Comparison of ENCODE assay signal across 9 mouse cellular contexts in the genomic region with DNA sequence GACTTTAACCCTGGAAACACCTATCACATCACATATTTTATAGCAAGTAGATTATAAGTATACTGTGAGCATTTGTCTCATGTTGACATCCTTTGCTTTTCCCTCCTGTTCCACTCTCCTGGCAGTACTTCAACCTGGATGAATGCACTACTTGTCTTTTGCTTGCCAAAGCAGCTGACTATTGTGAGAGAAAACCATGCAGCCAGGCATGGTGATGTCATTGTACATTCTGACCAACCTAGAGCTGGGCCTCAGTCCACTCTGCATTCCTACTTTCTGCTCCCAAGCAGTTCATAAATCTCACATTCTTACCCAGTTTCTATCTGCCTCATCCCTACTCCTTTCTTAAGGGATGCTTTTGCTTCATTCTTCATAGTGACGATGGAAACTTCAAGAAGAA.
DNase-seq lines count a peak whose midpoint lies in the region; ATAC-seq and TF ChIP-seq lines count a peak whose summit lies in the region.
"Had no signal": no experiment of that assay in that cellular context is flagged by ENCODE, and none has a peak within 500 bp of the region (broad histone marks: within the 10 kb centered on the region; RNA-seq: fewer than 3 reads in every experiment).

No protein-coding gene starts in this region.

- no peak overlapping the region for H3K9ac ChIP-seq in forebrain, embryonic 15.5 days (replicated peaks)
- no peak overlapping the region for H3K9ac ChIP-seq in forebrain, embryonic 11.5 days (ENCODE audit: low read length)
- no peak overlapping the region for H3K9ac ChIP-seq in limb, embryonic 14.5 days (ENCODE audit: low read depth, low read length, severe bottlenecking)

- H3K27ac ChIP-seq in forebrain, embryonic 15.5 days (replicated peaks): no peak overlapping the region
- no peak overlapping the region for H3K27ac ChIP-seq in forebrain, embryonic 11.5 days (ENCODE audit: low read depth, low read length)
- H3K27ac ChIP-seq in limb, embryonic 14.5 days (replicated peaks; ENCODE audit: low read depth, low read length): no peak overlapping the region
- no peak overlapping the region for H3K27ac ChIP-seq in limb, embryonic 10.5 days
- H3K27ac ChIP-seq: kidney, postnatal 0 days had no signal

- no peaks in the 10 kb centered on the region for H3K36me3 ChIP-seq in forebrain, embryonic 15.5 days
- no peaks in the 10 kb centered on the region for H3K36me3 ChIP-seq in forebrain, embryonic 11.5 days (ENCODE audit: control insufficient read depth, insufficient read depth, low read length)
- H3K36me3 ChIP-seq in limb, embryonic 14.5 days (ENCODE audit: control insufficient read depth, insufficient read depth, low read length): no peaks in the 10 kb centered on the region
- H3K36me3 ChIP-seq in limb, embryonic 10.5 days: no peaks in the 10 kb centered on the region

- no peaks in the 10 kb centered on the region for H3K27me3 ChIP-seq in forebrain, embryonic 15.5 days
- H3K27me3 ChIP-seq in forebrain, embryonic 11.5 days (ENCODE audit: control insufficient read depth, insufficient read depth, low read length): no peaks in the 10 kb centered on the region
- H3K27me3 ChIP-seq in limb, embryonic 14.5 days (ENCODE audit: control insufficient read depth, insufficient read depth, low read length): no peaks in the 10 kb centered on the region
- H3K27me3 ChIP-seq in limb, embryonic 10.5 days (ENCODE audit: low read depth, poor library complexity, severe bottlenecking): no peaks in the 10 kb centered on the region

- H3K4me2 ChIP-seq in forebrain, embryonic 15.5 days (replicated peaks): no peak overlapping the region
- H3K4me2 ChIP-seq in forebrain, embryonic 11.5 days (ENCODE audit: low read depth, low read length, severe bottlenecking): no peak overlapping the region
- no peak overlapping the region for H3K4me2 ChIP-seq in limb, embryonic 14.5 days (replicated peaks; ENCODE audit: low read depth, low read length, severe bottlenecking)

- H3K4me1 ChIP-seq in forebrain, embryonic 15.5 days: peaks cover 13% of the 10 kb centered on the region
- no peaks in the 10 kb centered on the region for H3K4me1 ChIP-seq in forebrain, embryonic 11.5 days (replicated peaks; ENCODE audit: control insufficient read depth, insufficient read depth, low read length)
- no peaks in the 10 kb centered on the region; the same call in 1 of the 2 replicates for H3K4me1 ChIP-seq in limb, embryonic 14.5 days (ENCODE audit: control insufficient read depth, insufficient read depth, low read length)
- no peaks in the 10 kb centered on the region for H3K4me1 ChIP-seq in limb, embryonic 10.5 days

- H3K4me3 ChIP-seq in forebrain, embryonic 15.5 days: no peak overlapping the region
- no peak overlapping the region for H3K4me3 ChIP-seq in forebrain, embryonic 11.5 days (ENCODE audit: low read depth, low read length)
- no peak overlapping the region for H3K4me3 ChIP-seq in limb, embryonic 14.5 days (replicated peaks; ENCODE audit: low read length)
- H3K4me3 ChIP-seq in limb, embryonic 10.5 days: no peak overlapping the region

- DNase-seq in forebrain, embryonic 11.5 days (ENCODE audit: low spot score): no peak
- peak; percentile 40 for DNase-seq in limb, embryonic 14.5 days (ENCODE audit: low spot score)
- DNase-seq in limb, embryonic 10.5 days (ENCODE audit: low spot score): no peak
- peak; percentile 46 for DNase-seq in cerebellum, adult 8-10 months
- peak; percentile 39 for DNase-seq in heart, postnatal 4 days
- DNase-seq in embryo, embryonic 11 days: no peak
- no peak for DNase-seq in spleen, postnatal 4 days (ENCODE audit: low spot score in 2 of 2)

- no peaks in the 10 kb centered on the region for H3K9me3 ChIP-seq in forebrain, embryonic 15.5 days
- no peaks in the 10 kb centered on the region for H3K9me3 ChIP-seq in forebrain, embryonic 11.5 days (ENCODE audit: control insufficient read depth, low read length)
- no peaks in the 10 kb centered on the region for H3K9me3 ChIP-seq in limb, embryonic 14.5 days (ENCODE audit: control insufficient read depth, low read length)
- no peaks in the 10 kb centered on the region for H3K9me3 ChIP-seq in limb, embryonic 10.5 days (replicated peaks)

- WGBS in forebrain, embryonic 15.5 days: 81% methylated on average over 1 of the region's 1 CpGs
- WGBS in forebrain, embryonic 11.5 days: 87% methylated on average over 1 of the region's 1 CpGs
- 95% methylated on average over 1 of the region's 1 CpGs for WGBS in limb, embryonic 14.5 days
- WGBS in limb, embryonic 10.5 days: 92% methylated on average over 1 of the region's 1 CpGs

- peak; percentile 14; the same call in 1 of the 2 replicates for ATAC-seq in forebrain, embryonic 15.5 days (replicated peaks)
- ATAC-seq in forebrain, embryonic 11.5 days (replicated peaks; ENCODE audit: low FRiP score): no peak
- ATAC-seq in limb, embryonic 14.5 days (ENCODE audit: low FRiP score, low read depth): no peak

- no peak for TF ChIP-seq POLR2A in limb, embryonic 14.5 days (IDR thresholded peaks at IDR 0.05; ENCODE audit: borderline replicate concordance, extremely low read depth, insufficient read depth, insufficient read length)

Comparison
In these comparisons a context has a peak if more than half of its experiments do, and no peak if none do; other contexts are left out.
1. DNase-seq: peak in limb, embryonic 14.5 days (single experiment), cerebellum, adult 8-10 months (single experiment) and heart, postnatal 4 days (single experiment); none in forebrain, embryonic 11.5 days (single experiment), limb, embryonic 10.5 days (single experiment), embryo, embryonic 11 days (single experiment) and spleen, postnatal 4 days (0 of 2).